Mouse (Mus musculus) small intestine, adult 10 weeks (tissue): ENCODE data around the gene Haus8. TPM values are rescaled to one million over a fixed set of nuclear protein-coding genes. Genes with fewer than 3 reads are reported as not detected.

Experiments
- polyA plus RNA-seq: library from polyadenylated mRNA; stranded (reverse); fragments of 350-450 nt; fragmentation: Illumina TruSeq; extraction: RNeasy Lipid Tissue Mini Kit (QIAGEN cat#74804); gene quantifications from one replicate; pipeline ENCODE4 v1.2.3, GENCODE M21; 2014; ENCODE audit warnings: low replicate concordance

Gene Haus8
- 1.0 TPM for polyA plus RNA-seq

DNA sequence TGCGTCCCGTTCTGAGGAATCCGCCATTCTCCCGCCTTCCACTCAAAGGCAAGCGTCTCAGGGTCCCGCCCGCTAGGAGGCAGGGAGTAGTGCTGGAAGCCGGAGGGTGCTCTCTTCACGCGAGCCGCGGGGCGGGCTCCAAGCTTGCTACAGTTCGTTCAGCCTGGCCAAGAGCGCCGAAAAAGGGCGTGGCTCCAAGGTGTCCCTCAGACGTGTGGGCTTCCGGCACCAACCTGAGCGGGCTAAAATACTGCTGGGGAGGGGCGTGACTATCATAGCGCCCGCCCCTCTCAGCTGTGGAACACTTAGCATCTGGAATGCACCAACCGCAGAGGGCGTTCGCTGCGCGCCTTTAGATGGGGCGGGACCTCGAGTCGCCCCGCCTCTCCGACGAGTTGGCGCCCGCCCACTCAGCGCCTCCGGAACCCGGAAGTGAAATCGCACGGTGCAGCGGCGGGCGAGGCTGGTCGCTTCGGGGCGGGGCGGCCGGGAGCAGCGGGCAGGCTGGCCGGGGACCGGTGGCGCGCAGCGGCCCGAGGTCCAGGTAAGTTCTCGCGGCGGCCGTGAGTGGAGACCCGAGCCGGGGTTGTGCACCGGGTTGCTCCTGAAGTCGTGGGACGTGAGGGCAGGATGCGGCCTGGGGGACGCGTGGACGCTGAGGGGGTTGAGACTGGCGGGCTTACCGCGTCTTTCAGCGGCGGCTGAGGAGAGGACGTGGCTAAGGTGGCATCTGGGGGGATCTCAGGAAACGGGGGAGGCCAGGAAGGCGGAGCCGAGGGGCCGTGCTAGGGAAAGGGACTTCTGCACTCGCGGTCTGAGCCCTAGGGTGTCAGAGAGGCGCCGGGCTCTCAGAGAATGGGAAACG is at the start of gene Haus8, which contains the start of gene Myo9b:
Gene Haus8 (minus strand): TSS at position 649 of the 865 bp plus-strand sequence.
Gene Myo9b (plus strand): TSS at position 429 of the 865 bp plus-strand sequence.

Other genes with a start within 250 kb of the Haus8 start
- gene Myo9b, start 220 bp downstream of the Haus8 start, polyA plus RNA-seq: 1.4 TPM
- gene Use1, start 93.9 kb upstream of the Haus8 start, polyA plus RNA-seq: 0.78 TPM
- 1.7 TPM for gene Ocel1, start 98.4 kb upstream of the Haus8 start, polyA plus RNA-seq
- 1.4 TPM for gene Nr2f6, start 109.0 kb upstream of the Haus8 start, polyA plus RNA-seq
- 0.63 TPM for gene Ushbp1, start 122.9 kb upstream of the Haus8 start, polyA plus RNA-seq
- gene Babam1, start 123.9 kb upstream of the Haus8 start, polyA plus RNA-seq: 8.0 TPM
- gene Ankle1, start 133.1 kb upstream of the Haus8 start, polyA plus RNA-seq: 2.5 TPM
- not detected for gene Abhd8, start 190.7 kb upstream of the Haus8 start, polyA plus RNA-seq
- gene Mrpl34, start 192.0 kb upstream of the Haus8 start, polyA plus RNA-seq: 9.5 TPM
- 2.4 TPM for gene Dda1, start 196.3 kb upstream of the Haus8 start, polyA plus RNA-seq
- gene Ano8, start 213.0 kb upstream of the Haus8 start, polyA plus RNA-seq: 1.2 TPM
- gene Gtpbp3, start 215.2 kb upstream of the Haus8 start, polyA plus RNA-seq: 1.7 TPM
- gene Plvap, start 238.8 kb upstream of the Haus8 start, polyA plus RNA-seq: 1.4 TPM